Mouse (Mus musculus): ENCODE results near the gene Gm12888. TPM values are rescaled to one million over a fixed set of nuclear protein-coding genes. Genes with fewer than 3 reads are reported as not detected.
"Not testable (repeated sequence)": the region's sequence is repeated elsewhere in the genome, so short reads cannot be mapped to it uniquely, and the experiment has no call there.

Gene Gm12888
- not detected in 2 replicates for polyA plus RNA-seq (2015; fragmentation: Nextera tagmentation; extraction: Ambion mirVana)

- not testable (repeated sequence) for H3K4me1 ChIP-seq; H3K27me3 ChIP-seq; H3K9me3 ChIP-seq (replicated peaks); H3K4me2 ChIP-seq (replicated peaks); H3K36me3 ChIP-seq; H3K27ac ChIP-seq (replicated peaks); ATAC-seq (ENCODE audit: insufficient number of reproducible peaks, low FRiP score, low TSS enrichment, low read depth); H3K4me3 ChIP-seq (replicated peaks); H3K9ac ChIP-seq
- WGBS = 59% methylated on average over 3 of the region's 5 CpGs
These were observed at the start of gene Gm12888 for GRCm38 (mm10) chr4:121324817-121325216. TSS of gene Gm12888 (minus strand) at chr4:121324917.

Other genes with a start within 250 kb of the Gm12888 start
- gene Zmpste24, start 226.7 kb downstream of the Gm12888 start, polyA plus RNA-seq (2015; fragmentation: Nextera tagmentation; extraction: Ambion mirVana) = 27.6 and 27.8 TPM in 2 replicates
- gene Tmco2, start 215.7 kb downstream of the Gm12888 start, polyA plus RNA-seq (2015; fragmentation: Nextera tagmentation; extraction: Ambion mirVana) = not detected in 2 replicates
- 27.0 and 27.4 TPM in 2 replicates for gene Rlf, start 109.8 kb downstream of the Gm12888 start, polyA plus RNA-seq (2015; fragmentation: Nextera tagmentation; extraction: Ambion mirVana)
- gene Gm12886, start 98.2 kb upstream of the Gm12888 start, polyA plus RNA-seq (2015; fragmentation: Nextera tagmentation; extraction: Ambion mirVana) = not detected in 2 replicates